Mouse (Mus musculus): ENCODE results near the gene Jag1. TPM values are rescaled to one million over a fixed set of nuclear protein-coding genes. Genes with fewer than 3 reads are reported as not detected.

The Jag1 gene
- total and polyA plus RNA-seq, 3 experiments = 0.42 TPM; not detected in 2

DNA sequence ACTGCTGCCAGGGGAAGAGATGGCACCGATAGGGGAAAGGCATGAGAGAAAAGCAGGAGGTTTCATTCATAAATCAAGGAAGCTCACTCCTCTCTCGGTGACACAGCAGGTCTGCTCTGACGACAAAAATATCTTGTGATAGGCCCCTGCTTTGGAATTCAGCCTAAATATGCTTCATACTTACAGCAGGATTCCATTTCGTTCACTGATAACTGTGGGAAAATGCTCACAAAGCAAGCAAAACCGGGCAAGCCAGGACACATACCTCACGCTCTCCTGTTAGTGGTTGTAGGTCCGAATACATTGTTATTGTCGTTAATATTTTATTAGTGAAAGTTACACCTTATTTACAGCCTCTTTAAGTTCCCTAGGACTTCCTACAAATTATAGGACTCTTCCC, 8.5 kb downstream of the Jag1 start:
- no peaks in the 10 kb centered on the region for H3K27me3 ChIP-seq (ENCODE audit: control insufficient read depth in 1 of 2, insufficient read depth in 2 of 2, low read length in 2 of 2)
- no peaks in the 10 kb centered on the region for H3K4me1 ChIP-seq (ENCODE audit: control insufficient read depth in 1 of 2, insufficient read depth in 2 of 2, low read length in 2 of 2)
- TF ChIP-seq EP300 (IDR thresholded peaks at IDR 0.05; ENCODE audit: low read depth in 1 of 2, low read length in 2 of 2) (no peak), SIN3A (IDR thresholded peaks at IDR 0.05; ENCODE audit: low read length) (no peak), MYC (IDR thresholded peaks at IDR 0.05; ENCODE audit: low read depth, low read length) (no peak), CTCF (IDR thresholded peaks at IDR 0.05 in 2 of 3, conservative IDR thresholded peaks at IDR 0.05 in 1 of 3; ENCODE audit: control insufficient read depth in 1 of 3, insufficient read depth in 1 of 3, low read depth in 2 of 3, low read length in 3 of 3, poor library complexity in 1 of 3, severe bottlenecking in 1 of 3) (no peak), SMC3 (IDR thresholded peaks at IDR 0.05; ENCODE audit: low read depth, low read length) (no peak), RCOR1 (IDR thresholded peaks at IDR 0.05; ENCODE audit: low read depth, low read length) (no peak), ETS1 (IDR thresholded peaks at IDR 0.05; ENCODE audit: low read depth, low read length) (no peak), MAZ (IDR thresholded peaks at IDR 0.05; ENCODE audit: low read depth, low read length) (no peak), TBP (IDR thresholded peaks at IDR 0.05; ENCODE audit: low read depth, low read length) (no peak), POLR2AphosphoS2 (IDR thresholded peaks at IDR 0.05; ENCODE audit: low read length) (no peak), USF1 (IDR thresholded peaks at IDR 0.05; ENCODE audit: low read depth, low read length) (no peak), POLR2AphosphoS5 (IDR thresholded peaks at IDR 0.05; ENCODE audit: borderline replicate concordance, low read depth, low read length) (no peak), NRF1 (IDR thresholded peaks at IDR 0.05; ENCODE audit: insufficient read depth, low read depth, low read length, poor library complexity, severe bottlenecking) (no peak), ZC3H11A (IDR thresholded peaks at IDR 0.05; ENCODE audit: low read depth, low read length) (no peak), KAT2A (conservative IDR thresholded peaks at IDR 0.05; ENCODE audit: low read depth, low read length) (no peak)
- no peak overlapping the region for H3K9ac ChIP-seq (ENCODE audit: control insufficient read depth, low read depth, low read length, poor library complexity, severe bottlenecking)
- no peak overlapping the region for H3K27ac ChIP-seq (ENCODE audit: control insufficient read depth, low read depth, low read length)
- H3K4me3 ChIP-seq (ENCODE audit: control insufficient read depth in 1 of 2, insufficient read depth in 1 of 2, low read depth in 2 of 2, low read length in 2 of 2) = no peak overlapping the region
- H3K36me3 ChIP-seq (ENCODE audit: control insufficient read depth in 1 of 2, insufficient read depth in 2 of 2, low read length in 2 of 2) = no peaks in the 10 kb centered on the region
- DNase-seq (ENCODE audit: low read depth, low spot score) = no peak
- no peaks in the 10 kb centered on the region for H3K9me3 ChIP-seq (replicated peaks; ENCODE audit: insufficient read depth, low read length)
- H3K79me2 ChIP-seq (ENCODE audit: control insufficient read depth, insufficient read depth, low read length, poor library complexity) = no peaks in the 10 kb centered on the region

DNA sequence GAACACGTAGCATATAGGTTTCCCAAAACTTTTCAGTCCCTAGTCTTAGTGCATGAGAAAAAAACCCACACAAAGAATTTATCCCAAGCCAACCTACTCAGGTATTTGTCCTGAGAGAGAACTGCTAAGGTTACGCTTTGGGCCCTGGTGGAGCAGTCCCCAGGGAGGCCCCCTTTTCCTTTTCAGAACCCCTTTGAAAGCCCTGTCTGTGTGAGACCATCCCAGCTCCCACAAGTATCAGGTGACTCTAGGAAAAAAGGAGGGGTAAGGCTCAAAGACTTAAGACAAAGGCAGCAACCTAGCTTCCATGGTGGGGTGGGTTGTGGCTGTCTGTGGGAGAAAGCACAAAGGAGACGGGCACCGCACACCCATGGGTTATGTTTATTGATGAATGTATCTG, 9.2 kb downstream of the Jag1 start:
- Histone ChIP-seq H3K4me3 (ENCODE audit: control insufficient read depth in 1 of 2, insufficient read depth in 1 of 2, low read depth in 2 of 2, low read length in 2 of 2) (no peak overlapping the region), H3K9ac (ENCODE audit: control insufficient read depth, low read depth, low read length, poor library complexity, severe bottlenecking) (no peak overlapping the region), H3K4me1 (ENCODE audit: control insufficient read depth in 1 of 2, insufficient read depth in 2 of 2, low read length in 2 of 2) (no peaks in the 10 kb centered on the region), H3K79me2 (ENCODE audit: control insufficient read depth, insufficient read depth, low read length, poor library complexity) (no peaks in the 10 kb centered on the region), H3K27me3 (ENCODE audit: control insufficient read depth in 1 of 2, insufficient read depth in 2 of 2, low read length in 2 of 2) (no peaks in the 10 kb centered on the region), H3K36me3 (ENCODE audit: control insufficient read depth in 1 of 2, insufficient read depth in 2 of 2, low read length in 2 of 2) (no peaks in the 10 kb centered on the region), H3K27ac (ENCODE audit: control insufficient read depth, low read depth, low read length) (no peak overlapping the region), H3K9me3 (replicated peaks; ENCODE audit: insufficient read depth, low read length) (no peaks in the 10 kb centered on the region)
- TF ChIP-seq GATA1 (IDR thresholded peaks at IDR 0.05; ENCODE audit: low read depth, low read length) = no peak
- no peak for TF ChIP-seq ZNF384 (IDR thresholded peaks at IDR 0.05; ENCODE audit: low read depth, low read length)
- no peak for TF ChIP-seq RCOR1 (IDR thresholded peaks at IDR 0.05; ENCODE audit: low read depth, low read length)
- DNase-seq (ENCODE audit: low read depth, low spot score) = no peak
